Mouse (Mus musculus) erythroid progenitor cell, adult 5-6 weeks (primary cell): ENCODE measurements around the gene Trappc2l. TPM values are rescaled to one million over a fixed set of nuclear protein-coding genes. Genes with fewer than 3 reads are reported as not detected.
A peak's percentile ranks its signal among the peaks of the same experiment; 100 is the strongest.
"Not testable (repeated sequence)": the region's sequence is repeated elsewhere in the genome, so short reads cannot be mapped to it uniquely, and the experiment has no call there.

Experiments used
- ATAC-seq: replicated peaks from 2 replicates; pipeline ENCODE4 v1.8.0; 2016; ENCODE audit warnings: moderate number of reproducible peaks, mild to moderate bottlenecking, moderate TSS enrichment, inconsistent platforms; ENCODE audit not compliant: poor library complexity, low FRiP score, severe bottlenecking
- total RNA-seq, 2 experiments: library from RNA; stranded (forward) in 1 of 2; stranded (reverse) in 1 of 2; fragments of 150-400 nt in 1 of 2; fragments of 186-747, 209-891 nt in 1 of 2; gene quantifications; 2 replicates each; pipeline versions ENCODE4 v1.2.3 to v1.2.4; 2015 to 2017; ENCODE audit warnings: low replicate concordance in 2 of 2

Trappc2l gene
- total RNA-seq (2015; ENCODE audit: low replicate concordance) (18.0 and 43.2 TPM in 2 replicates), total RNA-seq (2017; ENCODE audit: low replicate concordance) (1.8 and 5.9 TPM in 2 replicates)

GRCm38 (mm10) chr8:122611295-122612133 lies at the start of gene Trappc2l, which contains the start of gene Galns:
Gene Trappc2l (plus strand): TSS chr8:122611640.
Gene Galns (minus strand): TSS chr8:122611463.
- ATAC-seq, result peak; percentile 93

GRCm38 (mm10) chr8:122564363-122565352 lies 46.8 kb upstream of the Trappc2l start:
- no peak for ATAC-seq

GRCm38 (mm10) chr8:122566766-122567165 lies 44.7 kb upstream of the Trappc2l start:
- ATAC-seq, result peak; percentile 1; the same call in 1 of the 2 replicates

GRCm38 (mm10) chr8:122567361-122568108 lies 43.9 kb upstream of the Trappc2l start, which contains the start of gene Cdt1:
Gene Cdt1 (plus strand): TSS chr8:122568015.
- ATAC-seq, result peak; percentile 88

GRCm38 (mm10) chr8:122568109-122568504 lies 43.3 kb upstream of the Trappc2l start:
- peak; percentile 22 for ATAC-seq

GRCm38 (mm10) chr8:122568881-122569309 lies 42.5 kb upstream of the Trappc2l start:
- ATAC-seq, result peak; percentile 50

- ATAC-seq, result no peak
These were observed 42.1 kb upstream of the Trappc2l start for GRCm38 (mm10) chr8:122569329-122569728.

GRCm38 (mm10) chr8:122569996-122570395 lies 41.4 kb upstream of the Trappc2l start:
- no peak for ATAC-seq

- no peak for ATAC-seq
These were observed 40.3 kb upstream of the Trappc2l start for GRCm38 (mm10) chr8:122571153-122571552.

- no peak for ATAC-seq
These were observed 39.6 kb upstream of the Trappc2l start for GRCm38 (mm10) chr8:122571750-122572267.

- ATAC-seq, result no peak
These were observed 38.7 kb upstream of the Trappc2l start for GRCm38 (mm10) chr8:122572751-122573150.

GRCm38 (mm10) chr8:122573176-122573575 lies 38.3 kb upstream of the Trappc2l start:
- not testable (repeated sequence) for ATAC-seq

GRCm38 (mm10) chr8:122573577-122573976 lies 37.9 kb upstream of the Trappc2l start:
- no peak for ATAC-seq

GRCm38 (mm10) chr8:122574264-122574663 lies 37.2 kb upstream of the Trappc2l start:
- no peak for ATAC-seq

- no peak for ATAC-seq
These were observed 36.7 kb upstream of the Trappc2l start for GRCm38 (mm10) chr8:122574667-122575251.

- ATAC-seq, result no peak
These were observed 36.2 kb upstream of the Trappc2l start for GRCm38 (mm10) chr8:122575286-122575685.

GRCm38 (mm10) chr8:122575735-122576647 lies 35.4 kb upstream of the Trappc2l start:
- no peak for ATAC-seq

GRCm38 (mm10) chr8:122576648-122577022 lies 34.8 kb upstream of the Trappc2l start, which contains the start of gene Aprt:
Gene Aprt (minus strand): TSS chr8:122576909.
- peak; percentile 88 for ATAC-seq
